Mouse (Mus musculus): Measurements from ENCODE around the gene Enpep. TPM values are rescaled to one million over a fixed set of nuclear protein-coding genes. Genes with fewer than 3 reads are reported as not detected.

Gene Enpep
- polyA plus RNA-seq, 1 experiment from 2014 or later: 2.1 TPM

- Histone ChIP-seq H3K9ac (no peak overlapping the region), H3K9me3 (no peaks in the 10 kb centered on the region), H3K27me3 (no peaks in the 10 kb centered on the region), H3K27ac (no peak overlapping the region), H3K4me3 (no peak overlapping the region), H3K4me1 (no peaks in the 10 kb centered on the region), H3K36me3 (no peaks in the 10 kb centered on the region), H3K4me2 (no peak overlapping the region)
- WGBS: 74% methylated on average over 6 of the region's 6 CpGs
- no peak for ATAC-seq (ENCODE audit: insufficient number of reproducible peaks, low FRiP score, low TSS enrichment, low read depth)
These were observed 59.2 kb downstream of the Enpep start for GRCm38 (mm10) chr3:129273156-129273831.

- no peaks in the 10 kb centered on the region for H3K9me3 ChIP-seq
- H3K4me1 ChIP-seq: no peaks in the 10 kb centered on the region
- WGBS: 37% methylated on average over 13 of the region's 13 CpGs
- H3K4me2 ChIP-seq: 0 out of 2 replicates have a peak overlapping the region, but pooled peaks have one; percentile 22
- no peak overlapping the region for H3K27ac ChIP-seq
- H3K9ac ChIP-seq: no peak overlapping the region
- no peak for ATAC-seq (ENCODE audit: insufficient number of reproducible peaks, low FRiP score, low TSS enrichment, low read depth)
- no peaks in the 10 kb centered on the region for H3K27me3 ChIP-seq
- H3K36me3 ChIP-seq: no peaks in the 10 kb centered on the region
- no peak overlapping the region for H3K4me3 ChIP-seq
These were observed 62.5 kb downstream of the Enpep start for GRCm38 (mm10) chr3:129270044-129270443.

GRCm38 (mm10) chr3:129268886-129269683 lies 63.4 kb downstream of the Enpep start:
- Histone ChIP-seq H3K27me3 (no peaks in the 10 kb centered on the region), H3K4me3 (no peak overlapping the region), H3K9ac (no peak overlapping the region), H3K9me3 (no peaks in the 10 kb centered on the region), H3K4me1 (no peaks in the 10 kb centered on the region), H3K4me2 (no peak overlapping the region), H3K36me3 (no peaks in the 10 kb centered on the region), H3K27ac (no peak overlapping the region)
- ATAC-seq (ENCODE audit: insufficient number of reproducible peaks, low FRiP score, low TSS enrichment, low read depth): no peak
- 81% methylated on average over 12 of the region's 12 CpGs for WGBS

- ATAC-seq (ENCODE audit: insufficient number of reproducible peaks, low FRiP score, low TSS enrichment, low read depth): no peak
- WGBS: 78% methylated on average over 5 of the region's 5 CpGs
- Histone ChIP-seq H3K27ac (no peak overlapping the region), H3K27me3 (0 out of 2 replicates have a peak, but pooled peaks cover 3% of the 10 kb centered on the region), H3K9ac (no peak overlapping the region), H3K9me3 (no peaks in the 10 kb centered on the region), H3K36me3 (no peaks in the 10 kb centered on the region), H3K4me2 (no peak overlapping the region), H3K4me1 (no peaks in the 10 kb centered on the region), H3K4me3 (no peak overlapping the region)
These were observed 74.0 kb downstream of the Enpep start for GRCm38 (mm10) chr3:129258497-129258896.

- H3K9ac ChIP-seq: no peak overlapping the region
- no peak overlapping the region for H3K27ac ChIP-seq
- H3K36me3 ChIP-seq: no peaks in the 10 kb centered on the region
- WGBS: 60% methylated on average over 8 of the region's 8 CpGs
- ATAC-seq (ENCODE audit: insufficient number of reproducible peaks, low FRiP score, low TSS enrichment, low read depth): no peak
- H3K4me1 ChIP-seq: no peaks in the 10 kb centered on the region
- H3K9me3 ChIP-seq: no peaks in the 10 kb centered on the region
- 0 out of 2 replicates have a peak, but pooled peaks cover 3% of the 10 kb centered on the region for H3K27me3 ChIP-seq
- peak overlapping the region; percentile 39; the same call in 1 of the 2 replicates for H3K4me2 ChIP-seq
- H3K4me3 ChIP-seq: no peak overlapping the region
These were observed 75.8 kb downstream of the Enpep start for GRCm38 (mm10) chr3:129256766-129257165.

- Histone ChIP-seq H3K4me2 (peak overlapping the region; percentile 39), H3K4me1 (no peaks in the 10 kb centered on the region), H3K9me3 (no peaks in the 10 kb centered on the region), H3K27me3 (0 out of 2 replicates have a peak, but pooled peaks cover 3% of the 10 kb centered on the region), H3K9ac (no peak overlapping the region), H3K36me3 (no peaks in the 10 kb centered on the region), H3K27ac (no peak overlapping the region), H3K4me3 (0 out of 2 replicates have a peak overlapping the region, but pooled peaks have one; percentile 17)
- 59% methylated on average over 19 of the region's 19 CpGs for WGBS
- no peak for ATAC-seq (ENCODE audit: insufficient number of reproducible peaks, low FRiP score, low TSS enrichment, low read depth)
These were observed 76.2 kb downstream of the Enpep start for GRCm38 (mm10) chr3:129256283-129256682.

- 0 out of 2 replicates have a peak, but pooled peaks cover 3% of the 10 kb centered on the region for H3K27me3 ChIP-seq
- H3K4me1 ChIP-seq: no peaks in the 10 kb centered on the region
- H3K4me3 ChIP-seq: no peak overlapping the region
- no peak overlapping the region for H3K27ac ChIP-seq
- H3K9ac ChIP-seq: no peak overlapping the region
- no peaks in the 10 kb centered on the region for H3K9me3 ChIP-seq
- H3K4me2 ChIP-seq: no peak overlapping the region
- 48% methylated on average over 10 of the region's 10 CpGs for WGBS
- no peaks in the 10 kb centered on the region for H3K36me3 ChIP-seq
- ATAC-seq (ENCODE audit: insufficient number of reproducible peaks, low FRiP score, low TSS enrichment, low read depth): no peak
These were observed 78.3 kb downstream of the Enpep start for GRCm38 (mm10) chr3:129254246-129254645.

- Histone ChIP-seq H3K27me3 (no peaks in the 10 kb centered on the region), H3K4me3 (no peak overlapping the region), H3K4me2 (no peak overlapping the region), H3K9ac (no peak overlapping the region), H3K4me1 (no peaks in the 10 kb centered on the region), H3K27ac (no peak overlapping the region), H3K9me3 (no peaks in the 10 kb centered on the region), H3K36me3 (no peaks in the 10 kb centered on the region)
- 86% methylated on average over 9 of the region's 9 CpGs for WGBS
- ATAC-seq (ENCODE audit: insufficient number of reproducible peaks, low FRiP score, low TSS enrichment, low read depth): no peak
These were observed 81.5 kb downstream of the Enpep start for GRCm38 (mm10) chr3:129250997-129251396.

- Histone ChIP-seq H3K4me1 (no peaks in the 10 kb centered on the region), H3K27me3 (no peaks in the 10 kb centered on the region), H3K27ac (no peak overlapping the region), H3K4me2 (no peak overlapping the region), H3K4me3 (no peak overlapping the region), H3K9me3 (no peaks in the 10 kb centered on the region), H3K9ac (no peak overlapping the region), H3K36me3 (no peaks in the 10 kb centered on the region)
- WGBS: 37% methylated on average over 13 of the region's 13 CpGs
- no peak for ATAC-seq (ENCODE audit: insufficient number of reproducible peaks, low FRiP score, low TSS enrichment, low read depth)
These were observed 93.8 kb downstream of the Enpep start for GRCm38 (mm10) chr3:129238664-129239258.

- no peak overlapping the region for H3K4me3 ChIP-seq
- no peak overlapping the region for H3K9ac ChIP-seq
- no peak overlapping the region for H3K27ac ChIP-seq
- H3K9me3 ChIP-seq: no peaks in the 10 kb centered on the region
- WGBS: 68% methylated on average over 1 of the region's 1 CpGs
- no peak overlapping the region for H3K4me2 ChIP-seq
- H3K27me3 ChIP-seq: peaks cover 5% of the 10 kb centered on the region; the same call in 1 of the 2 replicates
- no peaks in the 10 kb centered on the region for H3K36me3 ChIP-seq
- H3K4me1 ChIP-seq: no peaks in the 10 kb centered on the region
- no peak for ATAC-seq (ENCODE audit: insufficient number of reproducible peaks, low FRiP score, low TSS enrichment, low read depth)
These were observed 94.5 kb downstream of the Enpep start for GRCm38 (mm10) chr3:129238010-129238409.

- Histone ChIP-seq H3K9me3 (no peaks in the 10 kb centered on the region), H3K4me2 (no peak overlapping the region), H3K9ac (no peak overlapping the region), H3K27ac (no peak overlapping the region), H3K4me1 (peaks cover 12% of the 10 kb centered on the region), H3K4me3 (no peak overlapping the region), H3K27me3 (peaks cover 68% of the 10 kb centered on the region), H3K36me3 (no peaks in the 10 kb centered on the region)
- 6% methylated on average over 5 of the region's 5 CpGs for WGBS
- no peak for ATAC-seq (ENCODE audit: insufficient number of reproducible peaks, low FRiP score, low TSS enrichment, low read depth)
These were observed 105.2 kb downstream of the Enpep start for GRCm38 (mm10) chr3:129227331-129227730.

- no peak for ATAC-seq (ENCODE audit: insufficient number of reproducible peaks, low FRiP score, low TSS enrichment, low read depth)
- Histone ChIP-seq H3K27me3 (peaks cover 73% of the 10 kb centered on the region), H3K36me3 (no peaks in the 10 kb centered on the region), H3K9me3 (no peaks in the 10 kb centered on the region), H3K4me1 (peaks cover 12% of the 10 kb centered on the region), H3K27ac (no peak overlapping the region), H3K9ac (no peak overlapping the region), H3K4me3 (no peak overlapping the region), H3K4me2 (no peak overlapping the region)
- 5% methylated on average over 6 of the region's 6 CpGs for WGBS
These were observed 105.8 kb downstream of the Enpep start for GRCm38 (mm10) chr3:129226681-129227080.

Data from limb, embryonic 15.5 days (tissue).